Mouse (Mus musculus): ENCODE measurements around the gene Cd300e. TPM values are rescaled to one million over a fixed set of nuclear protein-coding genes. Genes with fewer than 3 reads are reported as not detected.

The Cd300e gene
- polyA plus RNA-seq, 1 experiment from 2014 or later = not detected

DNA sequence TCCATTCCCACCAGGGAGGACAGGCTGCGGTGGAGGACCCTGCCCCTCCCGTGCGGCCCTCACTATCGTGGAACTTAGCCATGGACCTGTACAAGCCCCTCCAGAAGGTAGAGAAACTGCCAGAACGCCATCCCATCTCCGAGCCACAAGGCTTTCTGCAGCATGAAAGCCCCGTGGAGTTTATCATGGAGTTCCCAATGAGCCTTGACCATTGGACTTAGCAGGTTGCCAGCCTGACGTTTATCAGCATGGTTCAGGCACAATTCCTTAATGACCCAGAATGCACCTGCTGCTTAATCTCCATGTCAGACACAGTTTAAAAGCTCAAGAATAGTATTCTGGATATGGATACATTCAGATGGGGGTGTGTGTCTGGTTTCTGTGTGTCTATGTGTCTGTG lies 23.1 kb upstream of the Cd300e start:
- 67% methylated on average over 8 of the region's 8 CpGs for WGBS

GRCm38 (mm10) chr11:115084595-115084994 lies 22.6 kb upstream of the Cd300e start:
- no peak overlapping the region for H3K4me2 ChIP-seq (replicated peaks; ENCODE audit: low read depth)
- no peaks in the 10 kb centered on the region for H3K36me3 ChIP-seq (ENCODE audit: control insufficient read depth, insufficient read depth, low read length)
- TF ChIP-seq EP300 (optimal IDR thresholded peaks at IDR 0.05) (no peak), CTCF (IDR thresholded peaks at IDR 0.05; ENCODE audit: low read depth) (no peak)
- 43% methylated on average over 12 of the region's 12 CpGs for WGBS
- no peak overlapping the region for H3K9ac ChIP-seq (ENCODE audit: low read length)
- no peak overlapping the region for H3K4me3 ChIP-seq (ENCODE audit: low read depth, low read length)
- H3K9me3 ChIP-seq (ENCODE audit: control insufficient read depth, low read length) = no peaks in the 10 kb centered on the region
- no peak for DNase-seq (ENCODE audit: low spot score)
- ATAC-seq (ENCODE audit: low FRiP score, low TSS enrichment) = no peak
- H3K27ac ChIP-seq (replicated peaks) = no peak overlapping the region
- no peaks in the 10 kb centered on the region for H3K27me3 ChIP-seq (ENCODE audit: control insufficient read depth, insufficient read depth, low read length)
- no peaks in the 10 kb centered on the region for H3K4me1 ChIP-seq (replicated peaks; ENCODE audit: control insufficient read depth, insufficient read depth)

More for the DNA sequence above, 23.1 kb upstream of the Cd300e start:
- H3K4me1 ChIP-seq (replicated peaks; ENCODE audit: control insufficient read depth, insufficient read depth) = no peaks in the 10 kb centered on the region
- H3K27me3 ChIP-seq (ENCODE audit: control insufficient read depth, insufficient read depth, low read length) = no peaks in the 10 kb centered on the region
- H3K9me3 ChIP-seq (ENCODE audit: control insufficient read depth, low read length) = no peaks in the 10 kb centered on the region
- DNase-seq (ENCODE audit: low spot score) = no peak
- no peak overlapping the region for H3K9ac ChIP-seq (ENCODE audit: low read length)
- no peaks in the 10 kb centered on the region for H3K36me3 ChIP-seq (ENCODE audit: control insufficient read depth, insufficient read depth, low read length)
- TF ChIP-seq CTCF (IDR thresholded peaks at IDR 0.05; ENCODE audit: low read depth) = no peak
- TF ChIP-seq EP300 (optimal IDR thresholded peaks at IDR 0.05) = no peak
- H3K27ac ChIP-seq (replicated peaks) = no peak overlapping the region
- H3K4me2 ChIP-seq (replicated peaks; ENCODE audit: low read depth) = no peak overlapping the region
- no peak overlapping the region for H3K4me3 ChIP-seq (ENCODE audit: low read depth, low read length)
- ATAC-seq (ENCODE audit: low FRiP score, low TSS enrichment) = no peak

DNA sequence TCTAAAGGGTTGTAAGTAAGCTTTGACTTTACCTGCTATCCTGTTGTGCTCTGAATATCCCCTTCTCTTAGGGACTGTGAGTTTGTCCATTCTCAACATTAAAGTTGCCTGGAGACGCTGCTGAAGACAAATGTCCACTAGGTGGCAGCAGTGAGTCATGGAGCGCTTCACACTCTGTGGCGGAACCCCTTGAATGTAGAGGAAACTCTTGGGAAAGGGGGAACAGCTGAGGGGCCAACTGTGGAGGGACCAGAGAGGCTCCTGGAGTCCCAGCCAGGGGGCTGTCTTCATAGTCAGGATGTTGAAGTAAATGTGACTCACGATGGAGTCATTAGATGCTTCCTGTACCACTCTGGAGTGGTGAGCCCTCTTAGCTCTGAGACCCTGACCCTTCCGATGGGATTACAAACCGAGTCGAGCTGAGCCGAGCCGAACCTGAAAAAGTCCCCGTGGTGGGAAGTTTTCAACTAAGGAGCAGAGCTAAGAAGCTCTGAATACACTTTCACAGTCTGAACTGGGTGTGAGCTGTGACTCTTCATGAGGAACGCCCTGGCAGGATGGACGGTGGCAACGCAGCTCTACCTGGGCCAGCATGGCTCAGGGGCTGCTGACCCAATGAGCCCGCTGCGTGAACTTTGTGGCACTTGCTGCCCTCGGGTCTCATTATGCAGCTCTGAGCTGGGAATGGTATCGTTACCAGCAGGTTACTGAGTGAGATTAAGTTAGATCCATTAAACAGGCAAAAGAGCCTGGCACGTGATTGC lies 21.6 kb upstream of the Cd300e start:
- H3K27ac ChIP-seq (replicated peaks) = no peak overlapping the region
- DNase-seq (ENCODE audit: low spot score) (peak; percentile 72), ATAC-seq (ENCODE audit: low FRiP score, low TSS enrichment) (peak; percentile 32; the same call in 1 of the 2 replicates)
- H3K9me3 ChIP-seq (ENCODE audit: control insufficient read depth, low read length) = no peaks in the 10 kb centered on the region
- no peak overlapping the region for H3K4me3 ChIP-seq (ENCODE audit: low read depth, low read length)
- 32% methylated on average over 18 of the region's 18 CpGs for WGBS
- H3K27me3 ChIP-seq (ENCODE audit: control insufficient read depth, insufficient read depth, low read length) = no peaks in the 10 kb centered on the region
- H3K36me3 ChIP-seq (ENCODE audit: control insufficient read depth, insufficient read depth, low read length) = no peaks in the 10 kb centered on the region
- H3K9ac ChIP-seq (ENCODE audit: low read length) = no peak overlapping the region
- no peak overlapping the region for H3K4me2 ChIP-seq (replicated peaks; ENCODE audit: low read depth)
- no peak for TF ChIP-seq EP300 (optimal IDR thresholded peaks at IDR 0.05)
- peak; percentile 98 for TF ChIP-seq CTCF (IDR thresholded peaks at IDR 0.05; ENCODE audit: low read depth)
- no peaks in the 10 kb centered on the region for H3K4me1 ChIP-seq (replicated peaks; ENCODE audit: control insufficient read depth, insufficient read depth)

DNA sequence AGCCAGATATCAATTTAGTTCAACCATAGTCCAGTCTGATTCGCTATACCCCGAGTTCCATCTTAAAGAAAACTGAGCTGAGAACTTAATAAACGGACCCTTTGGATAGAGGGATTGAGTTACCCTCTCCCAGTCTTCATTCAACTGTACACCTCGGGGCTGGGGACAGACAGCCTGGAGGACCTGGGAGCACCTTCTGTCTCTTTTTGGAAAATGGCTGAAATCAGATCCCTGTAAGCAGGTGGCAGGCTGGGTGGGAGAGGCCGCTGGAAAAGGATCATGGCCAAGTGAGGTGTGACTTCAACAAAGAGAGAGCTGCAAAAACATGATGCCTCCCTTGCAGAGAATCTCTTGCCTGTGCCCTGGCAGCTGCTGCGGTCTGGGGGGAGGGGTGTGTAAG lies 20.2 kb upstream of the Cd300e start:
- Histone ChIP-seq H3K9ac (ENCODE audit: low read length) (no peak overlapping the region), H3K9me3 (ENCODE audit: control insufficient read depth, low read length) (no peaks in the 10 kb centered on the region), H3K4me1 (replicated peaks; ENCODE audit: control insufficient read depth, insufficient read depth) (no peaks in the 10 kb centered on the region), H3K27me3 (ENCODE audit: control insufficient read depth, insufficient read depth, low read length) (peaks cover 2% of the 10 kb centered on the region; the same call in 1 of the 2 replicates), H3K36me3 (ENCODE audit: control insufficient read depth, insufficient read depth, low read length) (no peaks in the 10 kb centered on the region), H3K27ac (replicated peaks) (no peak overlapping the region), H3K4me3 (ENCODE audit: low read depth, low read length) (no peak overlapping the region), H3K4me2 (replicated peaks; ENCODE audit: low read depth) (no peak overlapping the region)
- no peak for TF ChIP-seq CTCF (IDR thresholded peaks at IDR 0.05; ENCODE audit: low read depth)
- 70% methylated on average over 6 of the region's 6 CpGs for WGBS
- DNase-seq (ENCODE audit: low spot score) (no peak), ATAC-seq (ENCODE audit: low FRiP score, low TSS enrichment) (no peak)

- ATAC-seq (ENCODE audit: low FRiP score, low TSS enrichment) (no peak), DNase-seq (ENCODE audit: low spot score) (no peak)
- no peak for TF ChIP-seq CTCF (IDR thresholded peaks at IDR 0.05; ENCODE audit: low read depth)
- no peak for TF ChIP-seq EP300 (optimal IDR thresholded peaks at IDR 0.05)
- Histone ChIP-seq H3K4me2 (replicated peaks; ENCODE audit: low read depth) (no peak overlapping the region), H3K9ac (ENCODE audit: low read length) (no peak overlapping the region), H3K9me3 (ENCODE audit: control insufficient read depth, low read length) (no peaks in the 10 kb centered on the region), H3K4me1 (replicated peaks; ENCODE audit: control insufficient read depth, insufficient read depth) (no peaks in the 10 kb centered on the region), H3K36me3 (ENCODE audit: control insufficient read depth, insufficient read depth, low read length) (no peaks in the 10 kb centered on the region), H3K4me3 (ENCODE audit: low read depth, low read length) (no peak overlapping the region), H3K27ac (replicated peaks) (no peak overlapping the region), H3K27me3 (ENCODE audit: control insufficient read depth, insufficient read depth, low read length) (peaks cover 2% of the 10 kb centered on the region; the same call in 1 of the 2 replicates)
- 64% methylated on average over 3 of the region's 3 CpGs for WGBS
Measured at GRCm38 (mm10) chr11:115081373-115081772, 19.4 kb upstream of the Cd300e start.

- 32% methylated on average over 13 of the region's 13 CpGs for WGBS
- no peak overlapping the region for H3K4me3 ChIP-seq (ENCODE audit: low read depth, low read length)
- H3K36me3 ChIP-seq (ENCODE audit: control insufficient read depth, insufficient read depth, low read length) = no peaks in the 10 kb centered on the region
- no peak overlapping the region for H3K27ac ChIP-seq (replicated peaks)
- no peaks in the 10 kb centered on the region for H3K4me1 ChIP-seq (replicated peaks; ENCODE audit: control insufficient read depth, insufficient read depth)
- ATAC-seq (ENCODE audit: low FRiP score, low TSS enrichment) (peak; percentile 34; the same call in 1 of the 2 replicates), DNase-seq (ENCODE audit: low spot score) (peak; percentile 49)
- no peak for TF ChIP-seq EP300 (optimal IDR thresholded peaks at IDR 0.05)
- TF ChIP-seq CTCF (IDR thresholded peaks at IDR 0.05; ENCODE audit: low read depth) = peak; percentile 90
- H3K9me3 ChIP-seq (ENCODE audit: control insufficient read depth, low read length) = no peaks in the 10 kb centered on the region
- peaks cover 2% of the 10 kb centered on the region; the same call in 1 of the 2 replicates for H3K27me3 ChIP-seq (ENCODE audit: control insufficient read depth, insufficient read depth, low read length)
- no peak overlapping the region for H3K4me2 ChIP-seq (replicated peaks; ENCODE audit: low read depth)
- H3K9ac ChIP-seq (ENCODE audit: low read length) = no peak overlapping the region
Measured at GRCm38 (mm10) chr11:115080886-115081285, 18.9 kb upstream of the Cd300e start.

All from stomach, postnatal 0 days (tissue).